Mouse (Mus musculus): ENCODE results near the gene Gm28048.

DNA sequence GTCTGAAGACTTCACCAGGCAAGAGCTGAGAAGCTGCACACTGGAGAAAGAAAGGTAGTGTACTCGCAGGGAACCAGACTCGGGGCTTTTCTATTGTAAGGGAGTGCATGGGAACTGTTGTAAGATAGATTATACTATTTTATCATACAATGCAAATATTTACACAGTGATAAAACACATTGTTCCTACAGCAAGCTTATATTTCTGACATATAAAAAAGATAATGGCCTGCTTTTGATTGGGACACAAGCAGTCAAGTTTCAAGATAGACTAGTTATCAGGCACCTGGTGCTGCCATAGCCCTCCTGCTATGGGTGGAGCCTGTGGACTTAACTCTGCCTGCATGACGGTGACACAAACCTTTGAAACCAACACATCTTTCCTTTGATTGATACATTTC is 47.1 kb upstream of the Gm28048 start:
- TF ChIP-seq CTCF (IDR thresholded peaks at IDR 0.05; ENCODE audit: low read depth) (no peak), EP300 (IDR thresholded peaks at IDR 0.05; ENCODE audit: low read depth) (no peak)

Data from liver, embryonic 14.5 days (tissue).